18 mouse cellular contexts compared by ENCODE assay signal in the genomic region with DNA sequence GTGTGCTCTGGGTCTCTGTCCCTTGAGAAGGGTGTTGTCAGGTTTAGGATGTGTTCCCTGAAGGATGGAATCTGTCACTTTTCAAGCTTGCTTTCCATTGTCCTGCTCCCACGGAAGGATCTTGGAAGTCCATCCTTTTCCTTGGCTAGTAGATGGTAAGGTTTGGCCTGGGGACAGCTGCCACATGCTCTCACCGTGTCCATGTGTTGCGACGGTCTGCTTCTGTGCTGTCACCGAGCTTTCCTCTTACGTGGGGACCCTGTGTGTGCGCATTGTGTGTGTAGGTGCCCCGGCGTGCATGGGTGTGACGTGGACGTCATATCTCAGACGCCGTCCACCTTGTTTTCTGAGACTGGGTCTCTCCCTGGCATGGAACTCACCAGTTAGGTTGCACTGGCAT. TPM values are rescaled to one million over a fixed set of nuclear protein-coding genes. Genes with fewer than 3 reads are reported as not detected.
DNase-seq lines count a peak whose midpoint lies in the region; TF ChIP-seq lines count a peak whose summit lies in the region.
"Had no signal": no experiment of that assay in that cellular context is flagged by ENCODE, and none has a peak within 500 bp of the region (broad histone marks: within the 10 kb centered on the region; RNA-seq: fewer than 3 reads in every experiment).

No protein-coding gene starts in this region.

- no peaks in the 10 kb centered on the region for H3K27me3 ChIP-seq in cerebellum, adult 2 months (ENCODE audit: control insufficient read depth, insufficient read depth, low read length)
- no peaks in the 10 kb centered on the region for H3K27me3 ChIP-seq in limb, embryonic 10.5 days (ENCODE audit: low read depth, poor library complexity, severe bottlenecking)
- H3K27me3 ChIP-seq: CH12.LX; hindbrain, embryonic 12.5 days; liver, embryonic 13.5 days had no signal

- TF ChIP-seq POLR2A in cerebellum, adult 2 months (IDR thresholded peaks at IDR 0.05; ENCODE audit: borderline replicate concordance, insufficient read depth, low read length), result no peak

- intact Hi-C loops in gastrocnemius, postnatal 14 days (cut with DNase I; ENCODE audit: low total_unique reads), result no loop called here

- WGBS in cerebellum, adult 2 months, result 32% methylated on average over 13 of the region's 13 CpGs
- WGBS in limb, embryonic 10.5 days, result 88% methylated on average over 13 of the region's 13 CpGs

- no peaks in the 10 kb centered on the region for H3K9me3 ChIP-seq in limb, embryonic 10.5 days (replicated peaks)
- H3K9me3 ChIP-seq: forebrain, embryonic 10.5 days; hindbrain, embryonic 12.5 days; liver, embryonic 13.5 days had no signal

- H3K4me3 ChIP-seq in cerebellum, adult 2 months (replicated peaks; ENCODE audit: insufficient read depth, low read depth, low read length), result no peak overlapping the region
- H3K4me3 ChIP-seq in layer of hippocampus, adult 2 months, result no peak overlapping the region
- no peak overlapping the region for H3K4me3 ChIP-seq in limb, embryonic 10.5 days
- H3K4me3 ChIP-seq: forebrain, embryonic 10.5 days; heart, adult 2 months; hindbrain, embryonic 12.5 days; liver, embryonic 13.5 days had no signal

- H3K36me3 ChIP-seq in limb, embryonic 10.5 days, result no peaks in the 10 kb centered on the region
- H3K36me3 ChIP-seq: hindbrain, embryonic 12.5 days; liver, embryonic 13.5 days had no signal

- no peak for TF ChIP-seq CTCF in cerebellum, adult 2 months (IDR thresholded peaks at IDR 0.05; ENCODE audit: borderline replicate concordance, insufficient read depth, low read depth, low read length)
- TF ChIP-seq CTCF in layer of hippocampus, adult 2 months (conservative IDR thresholded peaks at IDR 0.05), result no peak

- H3K4me1 ChIP-seq in cerebellum, adult 2 months (ENCODE audit: control insufficient read depth, insufficient read depth, low read length), result peaks cover 44% of the 10 kb centered on the region
- peaks cover 21% of the 10 kb centered on the region for H3K4me1 ChIP-seq in limb, embryonic 10.5 days
- H3K4me1 ChIP-seq: liver, embryonic 13.5 days had no signal

- peak overlapping the region; percentile 74 for H3K27ac ChIP-seq in cerebellum, adult 2 months (ENCODE audit: insufficient read depth, low read length)
- peak overlapping the region; percentile 88 for H3K27ac ChIP-seq in layer of hippocampus, adult 2 months
- peak overlapping the region; percentile 71 for H3K27ac ChIP-seq in limb, embryonic 10.5 days
- H3K27ac ChIP-seq: heart, adult 2 months; hindbrain, embryonic 12.5 days; kidney, postnatal 0 days; liver, embryonic 13.5 days had no signal

- peak; percentile 57 to 59 for DNase-seq in cerebellum, adult 2 months
- no peak for DNase-seq in cerebellum, postnatal 36 days
- DNase-seq in layer of hippocampus, adult 2 months (ENCODE audit: low spot score in 2 of 2), result no peak
- no peak for DNase-seq in layer of hippocampus, adult 8-10 months (ENCODE audit: low spot score in 2 of 2)
- DNase-seq in brain, adult 2 months (ENCODE audit: low read depth, low spot score), result peak; percentile 72
- DNase-seq in limb, embryonic 10.5 days (ENCODE audit: low spot score), result no peak
- DNase-seq in gastrocnemius, postnatal 14 days, result no peak
- no peak for DNase-seq in kidney, postnatal 25 days
- DNase-seq: adrenal gland, postnatal 10 days; embryo, embryonic 11 days; heart, adult 2 months; liver, embryonic 13.5 days; midbrain, embryonic 14.5 days; thymus, postnatal 14 days had no signal

RNA-seq across cellular contexts. Expression of gene Tspan5, which starts 19.5 kb away (rescaled TPM):
- polyA plus RNA-seq in cerebellum, adult 2 months (2012; rRNA removed), result 166 TPM in 2 replicates
- 100 to 1,000 TPM; 199 to 202 TPM for total RNA-seq in layer of hippocampus, adult 2 months (2021)
- total RNA-seq in layer of hippocampus, adult 8-10 months (2022), result 100 to 1,000 TPM; 171 to 214 (median 184) TPM
- 14.1 and 16.6 TPM in 2 replicates for polyA plus RNA-seq in limb, embryonic 10.5 days (2016; fragmentation: Nextera tagmentation; extraction: Ambion mirVana)
- total RNA-seq in gastrocnemius, postnatal 14 days (2021), result 1 to 10 TPM; 7.0 to 9.1 TPM

Comparison
In these comparisons a context has a peak if more than half of its experiments do, and no peak if none do; other contexts are left out.
1. DNase-seq: peak in cerebellum, adult 2 months (2 of 2) and brain, adult 2 months (single experiment); none in cerebellum, postnatal 36 days (0 of 2), layer of hippocampus, adult 2 months (0 of 2), layer of hippocampus, adult 8-10 months (0 of 2), limb, embryonic 10.5 days (single experiment), gastrocnemius, postnatal 14 days (single experiment) and kidney, postnatal 25 days (0 of 2).
2. RNA of gene Tspan5, which starts 19.5 kb away (total RNA-seq): 199 to 202 TPM in layer of hippocampus, adult 2 months and 171 to 214 TPM in layer of hippocampus, adult 8-10 months; 7.0 to 9.1 TPM in gastrocnemius, postnatal 14 days; every median in the first group is over 10 times any median in the second.
3. Peak in every context shown above with its lines, with median percentiles within 50 percentile points of each other: H3K27ac ChIP-seq.